Mouse (Mus musculus) induced T-regulatory cell, adult 2 months (primary cell): ENCODE measurements around the gene Sult2a8.
"Not testable (repeated sequence)": the region's sequence is repeated elsewhere in the genome, so short reads cannot be mapped to it uniquely, and the experiment has no call there.

Source experiments
- DNase-seq: peaks from one replicate; pipeline ENCODE4 v3.0.0-alpha.2; 2012; ENCODE audit warnings: low read depth

The Sult2a8 gene

GRCm38 (mm10) chr7:14446534-14446933 is at the start of gene Sult2a8:
Gene Sult2a8 (minus strand): TSS chr7:14446769.
- no peak for DNase-seq

- DNase-seq, result no peak
Observed at GRCm38 (mm10) chr7:14494130-14494529, 47.6 kb upstream of the Sult2a8 start, which contains the start of gene Sult2a7. Gene Sult2a7 (minus strand): TSS chr7:14494230.

GRCm38 (mm10) chr7:14492886-14493285 is 46.3 kb upstream of the Sult2a8 start:
- DNase-seq, result no peak

- DNase-seq, result no peak
Observed at GRCm38 (mm10) chr7:14439581-14439980, 7.0 kb downstream of the Sult2a8 start.

GRCm38 (mm10) chr7:14438484-14438883 is 8.1 kb downstream of the Sult2a8 start:
- DNase-seq, result no peak

GRCm38 (mm10) chr7:14438029-14438428 is 8.5 kb downstream of the Sult2a8 start:
- no peak for DNase-seq

GRCm38 (mm10) chr7:14399363-14399762 is 47.2 kb downstream of the Sult2a8 start:
- DNase-seq, result not testable (repeated sequence)

GRCm38 (mm10) chr7:14396462-14396861 is 50.1 kb downstream of the Sult2a8 start:
- no peak for DNase-seq
